ENCODE assay signal across 8 mouse cellular contexts in the genomic region with DNA sequence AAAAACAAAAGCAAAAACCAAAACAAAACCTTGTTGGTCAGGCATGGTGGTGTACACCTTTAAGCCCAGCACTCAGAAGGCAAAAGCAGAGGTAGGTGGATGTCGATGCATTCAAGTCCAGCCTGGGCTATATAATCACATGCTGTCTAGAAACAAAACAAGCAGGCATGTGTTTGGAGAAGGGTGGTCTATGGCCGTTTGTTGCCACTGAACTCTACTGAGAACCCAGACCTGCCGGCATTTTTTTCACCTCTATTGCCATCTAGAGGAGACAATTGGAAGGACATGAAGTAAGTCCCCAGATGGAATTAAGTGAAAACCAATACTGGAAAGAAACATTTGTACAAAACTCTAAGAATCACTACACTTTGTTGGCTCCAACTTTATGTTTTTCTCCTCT. TPM values are rescaled to one million over a fixed set of nuclear protein-coding genes. Genes with fewer than 3 reads are reported as not detected.
DNase-seq lines count a peak whose midpoint lies in the region; ATAC-seq and TF ChIP-seq lines count a peak whose summit lies in the region.

No protein-coding gene starts in this region.

- peak; percentile 82 for TF ChIP-seq CTCF in intestine, postnatal 0 days (IDR thresholded peaks at IDR 0.05; ENCODE audit: low read depth)

- peak; percentile 61; the same call in 1 of the 2 replicates for ATAC-seq in erythroid progenitor cell, adult 5-6 weeks (replicated peaks; ENCODE audit: low FRiP score, poor library complexity, severe bottlenecking)
- peak; percentile 40 for ATAC-seq in intestine, postnatal 0 days
- no peak; the same call in 1 of the 2 replicates for ATAC-seq in stomach, embryonic 14.5 days (ENCODE audit: insufficient number of reproducible peaks, insufficient read depth, low FRiP score, low read depth)

- 0% methylated on average over 3 of the region's 3 CpGs for WGBS in intestine, postnatal 0 days
- WGBS in stomach, embryonic 14.5 days, result 1% methylated on average over 3 of the region's 3 CpGs

- no peak overlapping the region for H3K9ac ChIP-seq in intestine, postnatal 0 days (ENCODE audit: low read depth, low read length)
- no peak overlapping the region for H3K9ac ChIP-seq in stomach, embryonic 14.5 days (replicated peaks; ENCODE audit: low read depth, low read length)

- 0 out of 2 replicates have a peak, but pooled peaks cover 4% of the 10 kb centered on the region for H3K4me1 ChIP-seq in intestine, postnatal 0 days (replicated peaks; ENCODE audit: control insufficient read depth, insufficient read depth, low read length)
- 0 out of 2 replicates have a peak, but pooled peaks cover 2% of the 10 kb centered on the region for H3K4me1 ChIP-seq in stomach, embryonic 14.5 days (ENCODE audit: control insufficient read depth, insufficient read depth, low read length)

- 0 out of 2 replicates have a peak overlapping the region, but pooled peaks have one; percentile 14 for H3K4me2 ChIP-seq in intestine, postnatal 0 days (replicated peaks; ENCODE audit: low read depth)
- no peak overlapping the region for H3K4me2 ChIP-seq in stomach, embryonic 14.5 days (replicated peaks; ENCODE audit: low read depth, low read length)

- H3K27ac ChIP-seq in intestine, postnatal 0 days (ENCODE audit: low read depth, low read length), result no peak overlapping the region
- H3K27ac ChIP-seq in stomach, embryonic 14.5 days (ENCODE audit: low read length), result peak overlapping the region; percentile 49; the same call in 1 of the 2 replicates

- H3K4me3 ChIP-seq in intestine, postnatal 0 days (ENCODE audit: low read depth, low read length), result no peak overlapping the region
- no peak overlapping the region for H3K4me3 ChIP-seq in stomach, embryonic 14.5 days (ENCODE audit: low read depth, low read length)

- no peaks in the 10 kb centered on the region for H3K9me3 ChIP-seq in intestine, postnatal 0 days (ENCODE audit: control insufficient read depth)
- H3K9me3 ChIP-seq in stomach, embryonic 14.5 days (ENCODE audit: control insufficient read depth, low read depth, low read length), result no peaks in the 10 kb centered on the region

- peak; percentile 11 for DNase-seq in right cerebral cortex, postnatal 25 days
- no peak for DNase-seq in right cerebral cortex, postnatal 4 days
- DNase-seq in brain, adult 2 months (ENCODE audit: low read depth, low spot score), result peak; percentile 62
- DNase-seq in lung, postnatal 36 days, result peak; percentile 73
- no peak for DNase-seq in spleen, postnatal 10 days (ENCODE audit: low spot score in 2 of 2)

- no peaks in the 10 kb centered on the region for H3K36me3 ChIP-seq in intestine, postnatal 0 days (ENCODE audit: control insufficient read depth, insufficient read depth)
- no peaks in the 10 kb centered on the region for H3K36me3 ChIP-seq in stomach, embryonic 14.5 days (ENCODE audit: control insufficient read depth, insufficient read depth, low read length)

- no peaks in the 10 kb centered on the region for H3K27me3 ChIP-seq in intestine, postnatal 0 days (replicated peaks; ENCODE audit: control insufficient read depth, insufficient read depth, low read length)
- no peaks in the 10 kb centered on the region for H3K27me3 ChIP-seq in stomach, embryonic 14.5 days (ENCODE audit: control insufficient read depth, insufficient read depth, low read length)

RNA-seq across cellular contexts. Expression of a gene that starts 50.9 kb away (rescaled TPM):
- 39.4 and 41.8 TPM in 2 replicates for total RNA-seq in erythroid progenitor cell, adult 5-6 weeks (2015; ENCODE audit: low replicate concordance)
- total RNA-seq in erythroid progenitor cell, adult 5-6 weeks (2017; ENCODE audit: low replicate concordance), result 13.2 and 31.8 TPM in 2 replicates
- polyA plus RNA-seq in intestine, postnatal 0 days (2015; fragmentation: Nextera tagmentation; extraction: Ambion mirVana), result 6.5 and 8.6 TPM in 2 replicates
- 43.2 and 46.4 TPM in 2 replicates for polyA plus RNA-seq in stomach, embryonic 14.5 days (2014; fragmentation: Nextera tagmentation; extraction: Ambion mirVana)

Comparison
In these comparisons a context has a peak if more than half of its experiments do, and no peak if none do; other contexts are left out.
1. DNase-seq: peak in right cerebral cortex, postnatal 25 days (single experiment), brain, adult 2 months (single experiment) and lung, postnatal 36 days (single experiment); none in right cerebral cortex, postnatal 4 days (single experiment) and spleen, postnatal 10 days (0 of 2).